Mouse (Mus musculus) gastrocnemius, postnatal 25 days (tissue): ENCODE data around the gene Gm20388. TPM values are rescaled to one million over a fixed set of nuclear protein-coding genes. Genes with fewer than 3 reads are reported as not detected.

Experiments
- DNase-seq: peaks from one replicate; pipeline ENCODE4 v3.0.0; 2022
- total RNA-seq, 2 experiments: library from RNA; stranded (reverse); gene quantifications; 1 replicate in 1 of 2; 2 replicates in 1 of 2; pipeline ENCODE4 v1.2.3; 2021

Gene Gm20388
- total RNA-seq, 2 experiments from 2014 or later: 6.7 TPM; not detected in 1

DNA sequence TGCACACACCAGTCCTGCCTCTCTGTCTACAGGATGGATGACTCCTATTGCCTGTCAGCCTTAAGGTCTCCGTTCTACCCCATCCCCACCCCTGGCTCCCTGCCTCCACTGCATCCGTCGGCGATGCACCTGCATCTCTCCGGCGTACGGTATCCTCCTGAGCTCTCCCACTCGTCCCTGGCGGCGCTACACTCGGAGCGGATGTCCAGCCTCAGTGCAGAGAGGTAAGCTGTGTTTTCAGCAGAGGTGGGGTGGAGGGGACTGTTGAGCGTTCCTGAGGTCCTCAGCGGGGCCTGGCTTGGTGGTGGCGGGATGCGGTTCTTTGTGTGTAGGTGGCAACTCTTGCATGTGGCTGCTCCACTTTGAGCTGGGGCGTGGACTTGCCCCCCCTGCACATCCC is 657.1 kb downstream of the Gm20388 start:
- no peak for DNase-seq

DNA sequence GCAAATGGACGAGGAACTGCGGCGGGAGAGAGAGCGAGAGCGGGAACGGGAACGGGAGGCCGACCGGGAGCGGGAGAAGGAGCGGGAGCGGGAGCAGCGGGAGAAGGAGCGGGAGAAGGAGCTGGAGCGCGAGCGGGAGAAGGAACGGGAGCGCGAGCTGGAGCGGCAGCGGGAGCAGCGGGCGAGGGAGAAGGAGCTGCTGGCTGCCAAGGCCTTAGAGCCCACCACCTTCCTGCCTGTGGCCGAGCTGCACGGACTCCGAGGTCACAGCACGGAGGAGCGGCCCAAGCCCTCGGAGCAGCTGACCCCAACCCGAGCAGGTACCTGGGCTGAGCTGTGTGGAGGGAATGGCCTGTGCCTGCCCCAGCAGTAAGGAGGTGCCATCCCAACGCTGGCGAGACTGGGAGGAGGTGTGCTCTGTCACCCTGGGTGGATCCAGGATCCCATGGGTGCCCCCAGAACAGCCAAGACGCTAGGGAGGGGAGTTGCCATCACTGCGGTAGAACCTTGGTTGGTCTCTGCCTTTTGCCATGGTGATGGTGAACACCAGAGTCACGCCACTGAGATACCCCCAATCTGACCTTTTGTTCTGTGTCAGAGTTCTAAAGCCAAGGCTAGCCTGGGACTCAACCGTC is 657.6 kb downstream of the Gm20388 start:
- no peak for DNase-seq

DNA sequence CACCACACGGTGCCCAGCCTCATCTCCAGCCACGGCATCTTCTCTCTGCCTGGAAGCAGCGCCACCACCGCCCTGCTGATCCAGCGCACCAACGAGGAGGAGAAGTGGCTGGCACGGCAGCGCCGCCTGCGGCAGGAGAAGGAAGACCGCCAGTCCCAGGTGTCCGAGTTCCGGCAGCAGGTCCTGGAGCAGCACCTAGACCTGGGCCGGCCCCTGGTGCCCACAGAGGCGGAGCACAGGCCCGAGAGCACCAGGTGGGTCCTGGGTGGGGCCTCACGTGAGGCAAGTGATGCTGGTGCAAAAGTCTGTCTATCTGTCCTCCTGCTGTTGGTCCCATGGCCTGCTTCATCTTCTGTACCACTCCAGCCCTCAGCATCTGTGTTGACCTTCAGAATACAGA is 658.5 kb downstream of the Gm20388 start:
- DNase-seq: no peak

DNA sequence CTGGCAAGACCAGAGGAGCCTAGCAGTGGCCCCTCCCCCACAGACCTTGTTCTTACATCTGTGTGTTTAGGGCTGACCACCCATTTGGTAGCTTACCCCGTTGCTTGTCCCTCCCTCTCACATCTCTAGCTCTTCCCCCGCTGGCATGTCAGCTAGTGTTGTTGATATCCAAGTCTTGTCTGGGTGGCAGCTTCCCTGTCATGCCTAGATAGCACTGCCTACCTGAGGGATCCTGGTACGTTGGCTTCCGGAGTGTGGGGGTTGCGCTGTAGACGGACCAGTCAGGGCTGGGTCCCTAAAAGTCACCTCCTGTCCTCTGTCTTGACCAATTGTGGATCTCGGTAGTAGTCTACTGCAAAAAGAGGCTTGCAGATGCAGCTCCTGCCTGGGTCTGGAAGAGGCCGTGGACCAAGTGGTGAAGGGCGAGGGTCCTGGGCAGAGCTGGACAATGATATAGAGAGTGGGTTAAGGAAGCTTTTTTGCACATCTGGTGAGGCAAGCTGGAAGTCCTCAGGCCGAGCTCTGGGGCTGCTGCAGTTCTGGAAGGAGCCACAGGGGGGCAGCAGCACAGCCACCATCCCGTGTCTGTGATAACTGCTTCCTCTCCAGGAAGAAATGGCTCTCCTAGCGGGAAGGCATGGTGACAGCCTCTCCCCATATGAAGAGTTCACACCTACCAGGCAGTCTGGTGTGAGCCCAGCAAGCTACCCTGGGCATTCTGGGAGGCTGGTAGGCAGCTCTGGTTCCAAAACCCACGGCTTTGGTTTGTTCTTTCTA is 659.5 kb downstream of the Gm20388 start:
- peak; percentile 71 for DNase-seq

DNA sequence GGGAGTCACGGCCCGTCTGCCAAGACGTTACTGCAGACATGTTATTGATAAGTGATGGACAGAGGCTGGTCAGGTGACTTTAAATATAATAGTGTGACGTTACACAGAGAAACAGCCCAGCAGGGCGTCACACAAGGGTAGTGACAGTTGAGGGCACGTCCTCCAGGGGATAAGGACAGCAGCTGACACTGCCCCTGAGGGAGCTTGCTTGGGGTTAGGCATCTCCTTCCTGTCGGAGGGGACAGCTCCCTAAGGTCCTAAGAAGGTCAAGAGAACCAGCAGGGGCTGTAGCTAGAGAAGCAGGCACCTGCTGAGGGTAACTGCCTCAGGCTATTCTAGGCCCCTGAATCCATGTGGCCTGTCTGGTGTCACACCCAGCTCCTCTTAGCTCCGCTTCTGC is 660.9 kb downstream of the Gm20388 start:
- DNase-seq: no peak

DNA sequence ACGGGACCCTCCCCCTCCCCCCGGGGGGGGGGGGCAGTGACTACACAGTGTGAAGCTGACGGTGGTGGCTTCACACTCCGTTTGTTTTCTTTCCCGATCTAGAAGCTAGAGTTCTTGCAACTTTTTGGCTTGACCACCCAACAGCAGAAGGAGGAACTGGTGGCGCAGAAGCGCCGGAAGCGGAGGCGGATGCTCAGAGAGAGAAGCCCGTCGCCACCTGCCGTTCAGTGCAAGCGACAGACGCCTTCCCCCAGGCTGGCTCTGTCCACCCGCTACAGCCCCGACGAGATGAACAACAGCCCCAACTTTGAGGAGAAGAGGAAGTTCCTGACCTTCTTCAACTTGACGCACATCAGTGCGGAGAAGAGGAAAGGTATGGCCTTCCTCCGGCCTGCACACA is 661.9 kb downstream of the Gm20388 start:
- no peak for DNase-seq

DNA sequence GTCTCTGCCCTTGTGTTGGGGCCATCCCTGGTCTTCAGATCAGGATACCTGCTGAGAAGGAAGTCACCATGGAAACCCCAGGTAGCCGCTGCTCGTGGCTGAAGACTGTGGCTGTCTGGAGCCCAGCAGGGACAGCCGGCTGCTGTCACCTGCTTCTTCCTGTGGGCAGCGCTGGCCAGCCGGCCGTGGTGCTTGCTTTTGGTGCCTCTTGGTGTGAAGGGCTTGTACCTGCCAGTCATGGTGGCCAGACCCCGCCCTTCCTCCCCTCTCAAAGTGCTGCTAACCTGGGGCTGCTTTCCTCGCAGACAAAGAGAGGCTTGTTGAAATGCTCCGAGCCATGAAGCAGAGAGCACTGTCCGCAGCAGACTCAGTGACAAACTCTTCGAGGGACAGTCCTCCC is 663.2 kb downstream of the Gm20388 start:
- DNase-seq: no peak

DNA sequence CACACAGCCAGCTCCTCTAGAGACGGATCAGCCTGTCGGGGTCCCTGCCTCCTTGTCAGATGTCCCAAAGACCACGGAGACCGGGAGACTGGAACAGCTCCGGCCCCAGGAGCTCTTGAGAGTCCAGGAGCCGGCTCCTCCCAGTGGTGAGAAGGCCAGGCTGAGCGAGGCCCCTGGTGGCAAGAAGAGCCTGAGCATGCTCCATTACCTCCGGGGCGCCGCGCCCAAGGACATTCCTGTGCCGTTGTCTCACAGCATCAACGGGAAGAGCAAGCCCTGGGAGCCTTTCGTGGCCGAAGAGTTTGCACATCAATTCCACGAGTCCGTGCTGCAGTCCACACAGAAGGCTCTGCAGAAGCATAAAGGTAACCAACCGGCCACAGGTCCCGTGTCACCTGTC is 664.3 kb downstream of the Gm20388 start:
- no peak for DNase-seq

DNA sequence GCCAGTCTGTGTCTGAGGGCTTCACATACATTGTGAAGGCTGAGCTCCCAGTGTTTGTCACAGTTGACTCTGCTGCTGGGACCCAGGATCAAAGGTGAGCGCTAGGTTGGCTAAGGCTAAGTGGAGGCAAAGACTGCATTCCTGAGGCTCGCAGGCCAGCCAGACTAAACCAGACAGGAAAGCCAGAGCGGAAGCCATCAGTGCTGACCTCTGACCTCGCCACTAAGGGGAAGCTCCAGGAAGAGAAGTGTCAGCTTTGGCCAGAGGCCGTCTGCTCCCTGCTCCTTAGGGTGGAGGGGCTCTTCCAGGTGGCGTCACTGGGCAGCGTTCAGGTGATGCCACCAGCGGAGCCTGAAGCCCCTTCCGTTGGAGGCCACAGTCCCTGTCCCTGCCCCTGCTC is 665.2 kb downstream of the Gm20388 start:
- DNase-seq: no peak

DNA sequence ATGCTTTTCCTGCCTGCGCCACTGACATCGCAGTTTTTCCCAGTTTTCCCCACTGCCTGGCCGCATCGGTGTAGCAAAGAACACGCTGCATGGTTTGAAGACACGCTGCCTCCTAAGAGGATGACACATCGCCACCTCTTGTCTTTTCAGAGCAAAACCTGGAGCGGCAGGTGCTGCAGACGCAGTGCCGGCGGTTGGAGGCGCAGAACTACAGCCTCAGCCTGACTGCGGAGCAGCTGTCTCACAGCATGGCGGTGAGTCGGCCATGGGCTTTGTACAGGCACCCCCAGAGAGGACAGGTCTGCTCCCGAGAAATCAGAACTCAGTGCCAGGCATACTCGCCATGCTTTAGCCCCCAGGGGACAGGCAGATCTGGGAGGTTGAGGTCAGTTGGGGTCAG is 667.2 kb downstream of the Gm20388 start:
- DNase-seq: no peak

DNA sequence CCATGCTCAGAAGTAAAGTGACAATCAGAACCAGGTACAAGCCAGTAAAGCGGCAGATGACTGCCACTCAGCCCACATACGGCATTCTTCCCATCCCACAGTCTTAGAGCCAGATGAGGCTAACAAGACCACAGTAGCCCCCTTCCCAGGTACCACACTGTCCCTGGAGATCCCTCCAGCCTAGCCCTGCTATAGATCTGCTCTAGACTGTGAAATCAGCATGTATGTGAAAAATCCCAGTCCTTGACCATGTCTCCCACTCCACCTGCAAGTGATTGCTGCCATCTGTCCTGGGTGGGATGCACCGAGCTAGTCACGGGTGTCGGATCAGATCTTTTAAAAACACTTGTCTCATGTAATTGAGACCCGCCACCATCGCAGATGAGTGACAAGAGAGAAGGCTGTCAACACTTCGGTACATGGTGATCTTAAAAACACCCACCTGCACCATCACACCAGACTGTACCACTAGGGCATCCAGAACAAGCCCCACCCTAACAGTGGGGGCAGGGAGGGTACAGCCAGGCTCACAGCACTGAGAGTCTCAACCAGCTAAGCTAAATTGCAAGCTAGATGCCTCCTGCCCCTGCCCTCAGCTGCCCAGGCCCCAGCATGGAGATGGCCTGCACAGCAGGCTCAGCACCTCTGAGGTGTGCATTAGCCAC is 669.8 kb downstream of the Gm20388 start:
- no peak for DNase-seq

DNA sequence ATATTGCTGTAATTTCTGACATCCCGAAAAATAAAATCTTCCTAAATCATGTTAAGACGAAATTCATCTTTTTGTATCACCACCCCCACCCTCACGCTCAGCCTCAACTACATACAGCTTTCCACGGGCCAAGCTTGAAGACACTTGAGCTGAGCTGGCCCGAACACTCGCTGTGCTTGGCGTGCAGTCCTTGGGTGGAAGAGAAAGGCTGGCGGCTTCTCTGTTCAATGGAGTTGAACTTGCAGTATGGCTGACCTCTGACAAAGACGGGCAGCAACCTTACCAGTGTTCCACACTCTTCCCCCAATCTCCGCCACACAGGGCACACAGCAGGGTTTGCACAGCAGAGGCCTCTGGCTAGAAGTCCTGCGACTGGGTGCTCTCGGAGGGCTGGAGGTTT is 670.7 kb downstream of the Gm20388 start:
- DNase-seq: no peak

DNA sequence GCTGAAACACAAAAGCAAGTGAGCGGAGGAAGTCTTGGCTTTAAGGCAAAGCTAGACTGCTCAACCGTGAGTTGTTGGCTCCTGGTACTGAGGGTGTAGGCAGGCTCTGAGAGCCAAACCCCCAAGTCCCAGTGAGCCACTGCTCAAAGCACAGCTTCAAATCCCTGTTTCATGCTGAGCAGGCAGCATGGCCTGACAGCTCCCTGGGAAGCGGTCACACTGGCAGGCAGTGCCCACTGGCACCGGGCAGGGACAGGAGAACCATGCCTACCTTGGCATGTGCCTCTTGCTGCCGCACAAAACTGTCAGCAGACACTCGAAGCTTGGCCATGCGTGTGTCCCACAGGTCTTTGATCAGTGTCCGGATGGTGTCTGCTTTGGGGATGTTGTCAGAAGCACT is 671.2 kb downstream of the Gm20388 start:
- no peak for DNase-seq

DNA sequence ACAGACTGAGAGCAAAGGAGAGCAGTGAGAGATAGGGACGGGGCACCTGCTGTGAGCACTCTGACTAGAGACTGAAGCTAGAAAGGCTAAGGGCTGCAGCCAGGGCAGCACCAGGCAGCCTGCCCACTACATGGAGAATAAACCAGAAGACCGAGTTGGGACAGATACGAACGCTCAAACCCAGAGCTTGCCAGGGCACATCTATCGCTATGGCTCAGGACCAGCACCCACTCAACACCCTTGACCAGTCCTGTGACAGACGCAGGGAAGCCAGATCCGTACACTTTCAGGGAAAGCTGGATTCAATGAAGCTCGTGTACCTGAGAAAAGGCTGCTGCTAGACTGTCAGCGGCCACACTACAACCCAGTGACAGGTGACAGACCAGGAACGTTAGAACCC is 674.9 kb downstream of the Gm20388 start:
- no peak for DNase-seq

DNA sequence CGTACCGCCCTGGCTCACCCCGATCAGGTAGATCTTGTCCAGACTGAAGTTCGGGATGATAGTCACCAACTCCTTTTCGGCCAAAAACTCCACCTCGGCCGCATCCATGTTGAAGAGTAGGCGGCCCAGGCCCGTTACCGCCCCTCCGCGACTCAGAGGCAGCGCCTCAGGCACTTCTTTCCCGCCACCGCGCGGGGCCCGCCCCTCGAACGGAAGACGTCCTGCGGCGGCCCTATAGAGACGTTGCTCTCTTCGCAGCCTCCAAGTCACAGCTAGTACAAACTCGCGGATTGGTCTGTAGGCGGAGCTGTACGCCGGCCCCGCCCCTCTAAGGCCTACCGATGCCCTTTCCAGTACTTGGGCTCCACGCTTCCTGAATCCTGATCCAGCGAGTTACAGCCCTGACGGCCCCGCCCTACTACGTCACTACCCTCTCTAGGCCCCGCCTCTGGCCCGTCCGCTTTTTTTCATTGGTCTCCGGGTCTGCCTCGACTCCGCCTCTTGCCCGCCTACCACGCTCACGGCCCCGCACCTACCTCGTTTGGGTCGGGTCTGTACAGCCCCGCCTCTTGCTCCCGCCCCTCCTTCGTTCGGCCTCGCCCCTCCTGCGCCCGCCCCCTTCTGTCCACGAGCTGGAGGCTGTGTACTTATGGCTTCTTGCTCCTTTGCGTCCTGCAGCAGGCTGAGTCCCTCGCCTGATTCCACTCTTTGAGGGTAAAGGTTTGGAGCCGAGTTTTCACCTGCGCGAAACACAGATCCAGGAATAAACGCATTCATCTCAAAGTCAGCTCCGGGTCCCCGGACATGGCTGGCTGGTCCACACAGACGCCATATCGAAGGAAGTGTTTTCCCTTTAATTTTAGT is 678.5 kb downstream of the Gm20388 start, which contains the start of gene Gins2:
Gins2 (minus strand) TSS at position 397 of the 864 bp plus-strand sequence.
- peak; percentile 100 for DNase-seq

DNA sequence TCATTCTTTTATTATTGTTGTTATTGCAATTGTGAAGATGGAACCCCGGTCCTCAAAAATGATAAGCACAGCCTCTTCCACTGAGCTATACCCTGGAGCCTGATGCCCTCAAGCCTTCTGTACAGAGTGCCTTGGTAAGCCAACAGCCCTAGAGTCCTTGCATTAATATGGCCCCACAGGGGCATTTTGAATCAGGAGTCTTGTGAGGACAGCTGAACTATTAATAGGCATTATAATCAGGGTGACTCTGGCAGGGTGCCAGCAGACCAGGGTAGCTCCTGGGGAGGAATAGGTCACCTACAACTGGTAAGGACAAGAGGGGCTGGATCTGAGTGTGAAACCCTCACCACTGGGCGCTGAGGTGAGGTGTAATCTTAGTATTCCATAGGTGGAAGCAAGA is 679.3 kb downstream of the Gm20388 start:
- DNase-seq: no peak

DNA sequence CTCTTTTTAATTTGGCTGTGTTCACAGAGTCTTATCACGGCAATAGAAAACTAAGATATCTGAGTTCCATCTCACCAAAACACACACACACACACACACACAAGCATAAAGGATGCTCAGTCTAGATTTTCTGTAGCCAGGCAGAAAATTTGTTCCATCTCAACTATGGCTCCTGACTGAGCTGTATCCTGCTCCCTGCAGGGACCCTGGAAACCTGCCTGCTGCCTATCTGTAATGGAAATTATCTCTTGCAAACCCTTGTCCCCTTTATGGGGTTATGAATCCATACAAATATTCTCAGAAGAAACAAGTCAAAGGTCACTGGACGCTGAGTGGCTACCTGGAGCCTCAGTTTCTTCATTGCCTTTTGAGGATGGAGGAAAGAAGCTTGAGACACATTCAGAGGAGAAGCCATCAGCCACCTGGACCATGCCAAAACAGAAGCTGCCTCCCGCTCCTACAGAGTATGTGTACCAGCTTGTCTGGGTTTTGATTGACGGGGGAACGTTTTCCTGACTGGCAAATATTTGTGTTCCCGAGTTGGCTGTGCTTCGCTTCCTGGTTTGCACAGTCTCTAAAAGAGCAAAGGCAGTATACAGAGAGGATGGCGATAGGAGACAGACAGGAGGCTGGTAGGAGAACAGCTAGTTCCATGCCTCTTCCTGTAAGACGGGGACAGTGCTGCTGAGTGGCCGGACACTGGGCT is 681.1 kb downstream of the Gm20388 start:
- DNase-seq: no peak

DNA sequence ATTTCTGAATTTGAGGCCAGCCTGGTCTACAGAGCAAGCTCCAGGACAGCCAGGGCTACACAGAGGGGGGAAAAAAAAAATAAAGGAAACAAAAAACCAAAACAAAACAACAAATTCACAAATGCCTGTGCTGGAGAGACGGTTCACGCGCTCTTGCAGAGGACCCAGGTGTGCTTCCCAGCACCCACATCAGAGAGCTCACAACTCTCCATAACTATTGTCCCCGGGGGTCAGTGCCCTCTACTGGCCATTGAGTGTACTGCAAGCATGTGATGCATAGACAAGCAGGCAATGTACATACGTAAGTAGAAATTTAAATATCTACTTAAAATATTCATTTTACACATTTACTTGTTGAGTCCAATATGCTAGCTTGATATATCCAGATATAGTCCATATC is 683.9 kb downstream of the Gm20388 start:
- no peak for DNase-seq

DNA sequence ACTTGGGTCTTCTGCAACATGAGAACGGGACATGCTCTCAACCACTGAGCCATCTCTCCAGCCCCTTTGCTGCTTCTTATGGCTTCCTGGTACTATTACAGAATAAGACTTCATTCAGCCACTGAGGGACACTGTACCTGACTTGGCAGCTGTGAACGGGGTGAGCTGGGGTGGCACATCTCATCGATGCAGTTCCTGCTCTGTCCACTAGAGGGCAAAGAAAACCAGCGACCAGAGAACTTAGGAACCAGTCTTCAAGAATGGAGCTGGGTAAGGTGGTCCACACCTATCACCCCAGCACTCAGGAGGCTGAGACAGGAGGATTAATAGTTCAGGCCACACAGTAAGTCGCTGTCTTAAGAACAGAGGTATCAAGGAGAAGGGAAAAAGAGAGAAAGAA is 685.3 kb downstream of the Gm20388 start:
- DNase-seq: no peak

DNA sequence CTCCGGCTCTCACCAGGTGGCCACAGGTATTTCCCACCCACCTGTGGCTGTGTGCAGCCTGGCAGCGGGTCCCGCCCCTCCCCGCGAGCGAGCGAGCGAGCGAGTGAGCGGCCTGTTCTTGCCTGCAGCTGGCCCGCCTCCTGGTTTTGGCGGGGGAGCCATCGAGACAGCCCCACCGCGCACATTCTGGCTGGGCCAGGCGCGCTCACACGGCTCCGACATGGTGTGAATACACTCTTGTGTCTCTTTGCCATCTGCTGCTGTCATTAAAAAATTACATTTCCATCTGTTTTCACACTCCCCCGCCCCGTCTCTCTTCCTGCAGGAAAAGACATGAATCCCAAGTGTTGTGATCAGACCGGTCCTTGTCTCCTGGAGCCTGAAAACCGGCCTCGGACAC is 687.9 kb downstream of the Gm20388 start:
- peak; percentile 43 for DNase-seq

DNA sequence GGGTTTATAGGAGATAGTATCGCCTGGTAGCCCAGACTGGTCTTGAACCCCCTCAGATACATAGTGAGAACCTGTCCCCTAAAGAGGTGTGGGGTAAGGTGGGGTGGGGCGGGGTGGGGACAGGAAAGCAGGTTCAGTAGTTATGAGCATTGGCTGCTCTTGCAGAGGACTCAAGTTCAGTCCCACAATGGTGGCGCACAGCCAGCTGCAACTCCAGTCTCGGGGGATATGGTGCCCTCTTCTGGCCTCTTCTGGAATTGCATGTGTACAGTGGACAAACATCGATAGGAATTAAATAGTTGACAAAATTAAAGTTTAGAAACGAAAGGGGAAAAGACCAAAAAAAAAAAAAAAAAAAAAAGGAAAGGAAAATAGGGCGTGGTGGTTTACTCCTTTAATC is 688.9 kb downstream of the Gm20388 start:
- peak; percentile 53 for DNase-seq

DNA sequence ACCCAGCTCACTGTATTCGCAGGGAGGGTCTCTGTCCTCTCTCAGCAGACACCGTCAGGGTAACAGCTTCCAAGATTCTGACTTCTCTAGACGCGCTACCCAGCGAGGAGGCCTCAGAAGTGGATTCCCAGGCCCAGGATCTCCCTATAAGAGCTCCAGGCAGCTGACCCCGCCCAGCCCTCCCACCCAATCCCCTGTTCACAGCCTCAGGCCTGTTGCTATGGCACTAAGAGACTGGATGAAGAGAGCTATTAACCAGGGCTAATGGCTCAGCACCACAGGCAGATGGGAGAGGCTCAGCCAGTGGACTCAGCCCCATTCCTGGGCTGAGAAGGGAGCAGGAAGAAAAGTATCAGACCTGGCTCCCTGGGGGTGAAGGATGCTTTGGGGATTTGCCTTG is 692.0 kb downstream of the Gm20388 start:
- DNase-seq: no peak
